Mouse (Mus musculus) fibroblast of lung, adult 2 months (primary cell): ENCODE measurements around the gene Diaph3.
"Not testable (repeated sequence)": the region's sequence is repeated elsewhere in the genome, so short reads cannot be mapped to it uniquely, and the experiment has no call there.

Experiments
- DNase-seq: peaks from one replicate; pipeline ENCODE4 v3.0.0-alpha.2; 2011; ENCODE audit warnings: low read depth

The Diaph3 gene

DNA sequence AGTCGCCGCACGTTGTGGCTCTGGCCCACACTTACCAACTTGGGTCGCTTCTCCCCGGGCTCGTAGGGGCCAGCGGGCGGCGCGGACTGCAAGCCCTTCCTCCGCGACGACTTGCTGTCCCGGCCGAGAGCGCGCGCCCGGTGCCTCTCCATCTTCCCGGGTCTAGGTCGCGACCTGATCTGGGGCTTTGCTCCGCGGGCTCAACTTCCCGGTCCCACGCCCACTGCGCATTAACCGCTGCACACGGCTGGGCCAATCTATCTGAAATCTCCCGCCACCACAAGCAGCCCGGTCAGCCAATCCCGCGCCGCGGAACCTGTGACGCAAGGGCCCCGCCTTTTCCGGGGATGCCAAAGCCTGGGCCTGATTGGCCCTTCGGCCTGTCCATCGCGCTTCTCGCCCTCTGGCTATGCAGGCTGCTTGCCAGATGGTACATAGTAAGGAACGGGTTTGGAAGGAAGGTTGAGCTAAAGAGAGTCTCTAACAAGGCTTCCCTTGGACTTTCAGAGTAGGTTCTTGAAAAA lies at the start of gene Diaph3:
Diaph3 (minus strand) TSS at position 273 of the 524 bp plus-strand sequence.
- DNase-seq, result peak; percentile 88

- DNase-seq, result no peak
These were observed 49.6 kb upstream of the Diaph3 start for GRCm38 (mm10) chr14:87190685-87191084.

GRCm38 (mm10) chr14:87171577-87171976 lies 30.5 kb upstream of the Diaph3 start:
- no peak for DNase-seq

GRCm38 (mm10) chr14:87169151-87169550 lies 28.1 kb upstream of the Diaph3 start:
- no peak for DNase-seq

- DNase-seq, result no peak
These were observed 14.7 kb upstream of the Diaph3 start for GRCm38 (mm10) chr14:87155621-87156238.

- no peak for DNase-seq
These were observed 8.6 kb upstream of the Diaph3 start for GRCm38 (mm10) chr14:87149684-87150083.

GRCm38 (mm10) chr14:87146704-87147103 lies 5.7 kb upstream of the Diaph3 start:
- DNase-seq, result no peak

DNA sequence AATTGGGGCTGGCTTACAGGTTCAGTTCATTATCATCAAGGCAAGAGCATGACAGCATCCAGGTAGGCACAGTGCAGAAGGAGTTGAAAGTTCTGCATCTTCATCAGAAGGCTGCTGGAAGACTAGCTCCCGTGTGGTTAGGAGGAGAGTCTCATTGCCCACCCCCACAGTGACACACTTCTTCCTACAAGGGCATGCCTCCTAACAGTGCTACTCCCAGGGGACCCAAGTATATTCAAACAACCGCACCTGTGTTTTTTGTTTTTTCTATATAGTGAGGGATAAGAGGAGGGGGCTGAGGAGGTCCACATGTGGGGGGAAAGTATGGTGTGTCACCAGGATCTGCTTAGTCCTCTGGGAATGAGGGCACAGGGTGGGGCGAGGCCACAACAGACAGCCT lies 4.3 kb upstream of the Diaph3 start:
- DNase-seq, result no peak

DNA sequence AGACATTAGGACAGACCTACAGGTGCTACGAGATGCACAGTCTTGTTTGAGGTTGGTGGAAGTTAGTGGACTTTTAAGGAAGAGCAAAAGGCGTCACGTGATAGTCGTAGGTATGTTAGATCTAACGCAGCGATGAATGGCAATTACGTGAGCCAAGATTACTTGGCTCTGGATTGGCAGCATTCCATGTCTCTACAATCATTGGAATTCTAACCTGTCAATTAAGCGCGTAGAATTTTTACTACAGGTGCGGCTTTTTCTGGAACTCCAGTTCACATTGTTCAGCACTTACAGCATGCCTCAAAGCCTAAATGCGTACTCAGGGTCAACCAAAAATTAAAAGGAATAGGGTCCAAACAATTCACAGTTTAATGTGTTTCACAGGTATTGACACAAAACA lies 742 bp upstream of the Diaph3 start:
- no peak for DNase-seq

DNA sequence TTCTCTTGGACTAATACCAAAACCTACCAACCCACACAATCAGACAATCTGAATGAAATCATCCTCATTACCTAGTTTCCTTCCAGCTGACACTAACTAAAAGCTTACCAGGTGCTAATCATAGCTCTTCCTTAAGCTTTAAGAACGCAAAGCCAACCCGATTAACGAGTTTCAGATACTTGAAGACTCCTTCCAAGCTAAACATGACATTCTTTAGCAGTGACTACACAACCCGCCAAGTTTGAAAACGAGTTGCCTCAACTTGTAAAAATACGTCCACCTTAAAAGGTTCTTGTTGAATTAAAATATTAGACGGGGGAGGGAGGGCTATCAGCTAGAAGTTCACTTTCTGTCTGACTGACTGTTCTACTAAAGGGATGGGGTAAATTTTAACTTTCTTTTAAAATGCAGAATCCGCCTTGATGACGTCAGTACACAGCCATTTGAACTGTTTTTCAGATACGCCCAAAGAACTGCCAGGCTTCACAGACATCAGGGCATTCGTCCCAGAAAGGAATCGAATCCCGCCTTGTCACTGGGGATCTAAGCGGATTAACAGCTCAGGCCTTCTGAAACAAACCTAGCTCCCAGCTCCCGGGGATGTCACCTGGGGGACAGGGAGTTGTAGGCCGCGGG lies 590 bp downstream of the Diaph3 start:
- DNase-seq, result peak; percentile 52

DNA sequence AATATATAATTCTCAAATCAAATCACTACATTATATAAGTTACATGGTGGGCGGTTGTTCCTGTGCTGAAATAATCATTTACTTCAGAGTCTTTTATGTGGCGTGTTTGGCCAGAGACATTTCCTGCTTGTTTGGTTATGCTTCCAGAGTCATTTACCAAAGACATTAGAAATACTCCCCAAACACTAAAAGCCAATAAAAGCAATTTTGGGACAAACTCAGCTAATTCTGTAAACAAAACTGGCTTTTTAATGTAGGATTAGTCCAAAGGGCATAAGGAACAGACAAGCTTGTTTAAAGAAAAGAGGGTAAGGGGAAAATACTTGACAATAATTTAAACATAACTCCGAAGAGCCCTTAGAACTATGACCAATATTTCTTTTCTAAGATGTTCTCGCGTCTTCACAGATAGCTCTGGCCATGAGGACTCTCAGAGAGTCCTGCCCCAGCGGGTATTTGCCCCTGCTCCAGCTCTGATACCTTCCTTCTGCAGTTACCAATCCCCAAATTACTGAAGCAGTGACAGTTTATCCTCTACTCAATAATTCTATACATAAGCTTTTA lies 14.9 kb downstream of the Diaph3 start:
- no peak for DNase-seq

DNA sequence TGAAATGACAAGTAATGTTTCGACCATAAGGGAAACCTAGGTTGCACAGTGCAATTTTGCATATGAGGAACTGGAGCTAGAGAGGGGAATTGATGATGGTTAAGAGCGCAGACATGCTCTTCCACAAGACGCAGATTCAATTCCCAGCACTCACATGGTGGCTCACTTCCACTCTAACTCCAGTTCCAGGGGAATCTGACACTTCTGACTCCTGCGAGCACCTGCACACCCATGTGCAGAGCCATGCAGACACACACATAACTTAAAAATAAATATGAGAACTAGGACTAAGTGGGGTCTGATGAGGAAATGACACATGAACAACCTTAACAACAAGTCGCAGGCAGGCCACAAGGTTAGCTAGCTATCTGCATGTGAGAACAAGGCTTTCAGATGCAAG lies 15.5 kb downstream of the Diaph3 start:
- DNase-seq, result no peak

GRCm38 (mm10) chr14:87123091-87123490 lies 17.9 kb downstream of the Diaph3 start:
- DNase-seq, result no peak

DNA sequence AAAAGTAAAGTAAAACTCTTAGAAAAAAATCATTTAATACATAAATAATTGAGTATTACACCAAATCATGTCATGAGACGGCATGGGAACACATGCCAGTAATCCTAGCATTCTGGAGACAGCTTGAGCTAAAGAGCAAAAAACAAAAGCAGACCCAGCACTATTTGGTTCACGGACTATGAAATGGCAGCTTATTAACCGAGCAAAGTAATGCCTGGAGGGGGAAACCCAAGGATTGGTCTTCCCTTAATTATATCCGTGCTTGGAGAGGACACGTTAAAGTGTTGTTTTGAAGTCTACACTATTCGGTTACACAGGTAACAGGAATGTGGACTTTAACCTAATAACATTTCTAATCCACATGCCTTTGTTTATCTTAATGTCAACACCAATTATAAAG lies 19.2 kb downstream of the Diaph3 start:
- DNase-seq, result no peak

- no peak for DNase-seq
These were observed 30.4 kb downstream of the Diaph3 start for GRCm38 (mm10) chr14:87110634-87111033.

DNA sequence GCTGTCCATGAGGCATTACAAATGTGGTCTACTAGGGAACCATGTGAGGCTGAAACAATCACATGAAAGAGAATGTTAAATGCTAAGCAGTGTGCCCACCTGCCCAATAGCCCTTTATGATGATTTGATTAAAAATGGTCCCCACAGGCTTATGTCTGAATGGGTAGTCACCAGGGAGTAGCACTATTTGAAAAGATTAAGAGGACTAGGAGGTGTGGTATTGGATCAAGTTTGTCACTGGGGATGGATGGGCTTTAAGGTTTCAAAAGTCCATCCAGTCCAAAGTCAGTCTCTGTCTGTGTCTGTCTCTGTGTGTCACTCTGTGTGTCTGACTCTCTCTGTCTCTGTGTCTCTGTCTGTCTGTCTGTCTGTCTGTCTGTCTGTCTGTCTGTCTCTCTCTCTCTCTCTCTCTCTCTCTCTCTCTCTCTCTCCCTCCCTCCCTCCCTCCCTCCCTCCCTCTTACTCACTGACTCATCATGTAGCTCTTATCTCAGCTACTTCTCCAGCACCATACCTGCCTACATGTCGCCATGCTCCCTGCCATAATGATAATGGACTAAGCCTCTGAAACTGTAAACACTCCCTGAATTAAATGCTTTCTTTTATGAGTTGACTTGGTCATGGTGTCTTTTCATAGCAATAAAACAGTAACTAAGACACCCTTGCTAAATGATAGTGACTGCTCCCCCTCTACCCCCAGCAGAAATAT lies 41.5 kb downstream of the Diaph3 start:
- DNase-seq, result no peak

DNA sequence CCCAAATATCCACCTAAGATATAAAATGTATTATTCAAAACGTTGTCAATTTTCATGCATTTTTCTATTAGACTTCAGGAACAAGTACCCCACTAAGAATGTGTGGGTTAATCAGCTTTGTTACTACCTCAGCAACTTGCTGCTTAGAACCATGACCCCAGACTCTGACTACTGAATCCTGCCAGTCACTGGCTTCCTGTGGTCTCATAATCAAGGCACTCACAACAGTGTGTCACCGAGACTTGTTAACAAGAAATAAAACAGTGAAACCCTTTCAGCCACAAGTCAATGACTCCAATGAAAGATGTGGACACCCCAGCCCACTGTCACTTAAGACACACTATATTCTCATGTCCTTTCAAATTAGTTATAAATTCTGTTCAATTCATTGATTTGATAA lies 42.9 kb downstream of the Diaph3 start:
- no peak for DNase-seq

GRCm38 (mm10) chr14:87091522-87091921 lies 49.5 kb downstream of the Diaph3 start:
- no peak for DNase-seq

GRCm38 (mm10) chr14:87091108-87091507 lies 49.9 kb downstream of the Diaph3 start:
- DNase-seq, result no peak

DNA sequence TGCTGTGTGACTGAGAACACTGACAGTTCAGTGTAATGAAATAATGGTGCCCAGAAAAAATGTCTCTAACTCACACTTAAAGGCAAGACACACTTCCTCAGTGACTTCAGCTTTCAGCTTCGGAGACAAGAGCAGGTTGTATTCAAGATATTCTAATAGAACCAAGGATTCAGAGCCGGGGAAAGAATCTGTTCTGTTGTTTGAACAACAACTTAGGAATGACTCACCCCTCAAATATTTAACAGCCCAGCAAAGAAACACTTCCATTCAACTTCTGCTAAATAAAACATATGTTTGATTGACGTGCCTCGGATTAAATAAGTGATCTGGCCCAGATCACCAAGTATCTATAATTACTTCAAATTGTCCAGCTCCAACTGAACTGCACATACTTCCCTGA lies 52.1 kb downstream of the Diaph3 start:
- no peak for DNase-seq

GRCm38 (mm10) chr14:87088456-87088855 lies 52.6 kb downstream of the Diaph3 start:
- no peak for DNase-seq

- no peak for DNase-seq
These were observed 53.0 kb downstream of the Diaph3 start for GRCm38 (mm10) chr14:87087996-87088395.

DNA sequence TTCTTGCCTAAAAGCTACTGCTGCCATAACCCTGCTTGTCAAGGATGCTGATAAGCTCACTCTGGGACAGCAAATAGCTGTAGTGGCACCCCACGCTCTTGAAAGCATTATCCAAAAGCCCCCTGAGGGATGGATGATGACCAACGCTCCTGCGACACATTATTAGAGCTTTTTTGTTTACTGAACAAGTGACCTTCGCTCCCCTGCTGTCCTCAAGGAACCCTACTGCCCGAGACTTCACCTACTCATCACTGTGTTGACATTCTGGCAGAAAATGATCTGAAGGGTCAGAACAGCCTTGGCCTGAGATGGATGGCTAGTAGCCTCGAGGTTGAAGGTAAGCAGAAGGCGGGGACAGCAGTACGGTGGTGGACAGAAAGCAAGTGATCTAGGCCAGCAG lies 56.1 kb downstream of the Diaph3 start:
- DNase-seq, result not testable (repeated sequence)
